Mouse (Mus musculus) C2C12 (cell line): ENCODE measurements at regions not wholly inside any gene's neighbourhood (a gene's known extent, or its start where the extent isn't known, plus 50 kb on each side); places are given as distances from the start of the nearest gene placed in this dataset.

Experiments
- CEBPB ChIP-seq: IDR thresholded peaks from one replicate; pipeline ENCODE4 v1.6.1; 2011; ENCODE audit warnings: low read depth, mild to moderate bottlenecking, control low read depth, moderate library complexity
- CTCF ChIP-seq: IDR thresholded peaks from one replicate; pipeline ENCODE4 v1.5.1; 2011; ENCODE audit not compliant: control insufficient read depth, insufficient read depth, insufficient read length
- FOSL1 ChIP-seq: IDR thresholded peaks from one replicate; pipeline ENCODE4 v1.8.0; 2011; ENCODE audit warnings: mild to moderate bottlenecking, low read length; ENCODE audit not compliant: poor library complexity, insufficient read depth, severe bottlenecking
- MAX ChIP-seq: IDR thresholded peaks from one replicate; pipeline ENCODE4 v1.6.1; 2011; ENCODE audit warnings: mild to moderate bottlenecking, control low read depth
- MYOG ChIP-seq: IDR thresholded peaks from one replicate; pipeline ENCODE4 v1.6.1; 2011; ENCODE audit not compliant: control insufficient read depth, insufficient read length; ENCODE audit errors: extremely low read depth
- USF1 ChIP-seq: IDR thresholded peaks from one replicate; pipeline ENCODE4 v1.6.1; 2011; ENCODE audit warnings: low read depth, mild to moderate bottlenecking, control low read depth, moderate library complexity

GRCm38 (mm10) chr12:50072359-50072758 is 576.5 kb downstream of the Prkd1 start:
- TF ChIP-seq CTCF (no peak), CEBPB (no peak), MYOG (no peak), MAX (no peak), USF1 (no peak), FOSL1 (no peak)
